Comparison of ENCODE assay signal across 8 mouse cellular contexts in the genomic region with DNA sequence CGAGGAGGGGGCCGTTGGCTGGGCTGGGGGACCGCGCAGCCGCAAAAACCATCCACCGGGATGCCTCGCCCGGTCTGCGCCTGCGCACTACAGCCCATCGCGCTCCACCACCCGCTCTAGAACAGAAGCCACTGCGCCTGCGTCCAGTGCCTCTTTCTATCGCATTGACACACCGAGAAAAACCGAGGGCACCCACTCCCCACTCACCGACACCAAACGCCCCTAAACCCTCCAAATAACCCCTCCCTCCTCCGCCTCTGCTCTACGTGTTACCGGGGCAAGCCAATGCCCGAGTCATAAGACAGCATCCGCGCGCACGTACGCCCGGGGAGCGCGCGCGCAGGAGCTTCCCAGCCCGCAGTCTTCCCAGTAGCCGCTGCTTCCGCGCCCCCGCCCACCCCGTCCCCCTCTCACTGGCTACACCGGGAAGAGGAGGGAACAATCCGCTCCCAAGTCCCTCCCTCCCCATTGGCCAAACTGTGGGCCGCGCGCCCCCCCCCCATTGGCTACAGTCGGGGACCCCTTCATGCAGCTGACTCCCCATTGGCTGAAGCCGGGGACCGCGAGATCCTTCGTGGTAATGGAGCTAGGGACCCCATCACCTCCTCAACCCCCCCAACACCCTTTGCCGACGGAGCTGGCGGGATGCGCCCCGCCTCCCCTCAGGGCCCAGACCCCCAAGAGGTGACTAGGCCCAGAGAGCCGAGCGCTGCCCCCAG. TPM values are rescaled to one million over a fixed set of nuclear protein-coding genes. Genes with fewer than 3 reads are reported as not detected.
A peak's percentile ranks its signal among the peaks of the same experiment; 100 is the strongest.
DNase-seq lines count a peak whose midpoint lies in the region; ATAC-seq and TF ChIP-seq lines count a peak whose summit lies in the region.

No protein-coding gene starts in this region.

- no peaks in the 10 kb centered on the region for H3K27me3 ChIP-seq in ES-Bruce4 (ENCODE audit: control insufficient read depth, insufficient read depth, low read length, poor library complexity, severe bottlenecking)
- H3K27me3 ChIP-seq in forebrain, embryonic 12.5 days: no peaks in the 10 kb centered on the region
- H3K27me3 ChIP-seq in heart, postnatal 0 days (ENCODE audit: control insufficient read depth, insufficient read depth, low read length): no peaks in the 10 kb centered on the region
- H3K27me3 ChIP-seq in liver, embryonic 16.5 days (ENCODE audit: control insufficient read depth, insufficient read depth, low read depth, low read length): no peaks in the 10 kb centered on the region
- H3K27me3 ChIP-seq in neural tube, embryonic 12.5 days (replicated peaks): no peaks in the 10 kb centered on the region
- no peaks in the 10 kb centered on the region for H3K27me3 ChIP-seq in stomach, postnatal 0 days (ENCODE audit: control insufficient read depth, insufficient read depth, low read length)

- peak; percentile 48 for TF ChIP-seq POLR2A in ES-Bruce4 (IDR thresholded peaks at IDR 0.05; ENCODE audit: insufficient read depth, low read length)

- peak overlapping the region; percentile 100 for H3K9ac ChIP-seq in ES-Bruce4 (ENCODE audit: low read depth, poor library complexity, severe bottlenecking)
- peak overlapping the region; percentile 100 for H3K9ac ChIP-seq in forebrain, embryonic 12.5 days
- peak overlapping the region; percentile 98 for H3K9ac ChIP-seq in heart, postnatal 0 days (replicated peaks; ENCODE audit: low read depth, low read length)
- H3K9ac ChIP-seq in liver, embryonic 16.5 days (ENCODE audit: low read depth, low read length): peak overlapping the region; percentile 100
- H3K9ac ChIP-seq in neural tube, embryonic 12.5 days: peak overlapping the region; percentile 100
- H3K9ac ChIP-seq in stomach, postnatal 0 days (ENCODE audit: low read length): peak overlapping the region; percentile 99

- ATAC-seq in forebrain, embryonic 12.5 days (ENCODE audit: low FRiP score): peak; percentile 90
- peak; percentile 86 for ATAC-seq in heart, postnatal 0 days (ENCODE audit: insufficient read depth, low read depth)
- peak; percentile 72 for ATAC-seq in liver, embryonic 16.5 days (ENCODE audit: low read depth)
- peak; percentile 93 for ATAC-seq in neural tube, embryonic 12.5 days (ENCODE audit: low FRiP score, low read depth)
- ATAC-seq in stomach, postnatal 0 days (ENCODE audit: low FRiP score, low TSS enrichment): peak; percentile 85

- peak overlapping the region; percentile 91 for H3K27ac ChIP-seq in ES-Bruce4 (ENCODE audit: insufficient read depth, low read length)
- H3K27ac ChIP-seq in forebrain, embryonic 12.5 days: peak overlapping the region; percentile 99
- H3K27ac ChIP-seq in heart, postnatal 0 days (ENCODE audit: low read depth): peak overlapping the region; percentile 99
- H3K27ac ChIP-seq in liver, embryonic 16.5 days (ENCODE audit: low read length): peak overlapping the region; percentile 100
- H3K27ac ChIP-seq in neural tube, embryonic 12.5 days: peak overlapping the region; percentile 99
- peak overlapping the region; percentile 100 for H3K27ac ChIP-seq in stomach, postnatal 0 days (replicated peaks)

- H3K9me3 ChIP-seq in ES-Bruce4 (replicated peaks; ENCODE audit: control insufficient read depth, insufficient read depth, low read length, poor library complexity, severe bottlenecking): no peaks in the 10 kb centered on the region
- H3K9me3 ChIP-seq in forebrain, embryonic 12.5 days: no peaks in the 10 kb centered on the region
- no peaks in the 10 kb centered on the region for H3K9me3 ChIP-seq in heart, postnatal 0 days (replicated peaks; ENCODE audit: control insufficient read depth, low read length)
- no peaks in the 10 kb centered on the region for H3K9me3 ChIP-seq in liver, embryonic 16.5 days (replicated peaks; ENCODE audit: control insufficient read depth, low read length)
- no peaks in the 10 kb centered on the region for H3K9me3 ChIP-seq in neural tube, embryonic 12.5 days
- no peaks in the 10 kb centered on the region for H3K9me3 ChIP-seq in stomach, postnatal 0 days (ENCODE audit: control insufficient read depth, low read length)

- peaks cover 41% of the 10 kb centered on the region for H3K36me3 ChIP-seq in ES-Bruce4 (ENCODE audit: control insufficient read depth, insufficient read depth, low read length, poor library complexity, severe bottlenecking)
- peaks cover 41% of the 10 kb centered on the region for H3K36me3 ChIP-seq in forebrain, embryonic 12.5 days (replicated peaks)
- peaks cover 41% of the 10 kb centered on the region for H3K36me3 ChIP-seq in heart, postnatal 0 days (replicated peaks; ENCODE audit: control insufficient read depth, insufficient read depth, low read length)
- peaks cover 40% of the 10 kb centered on the region for H3K36me3 ChIP-seq in liver, embryonic 16.5 days (ENCODE audit: control insufficient read depth, insufficient read depth)
- peaks cover 41% of the 10 kb centered on the region for H3K36me3 ChIP-seq in neural tube, embryonic 12.5 days
- peaks cover 29% of the 10 kb centered on the region for H3K36me3 ChIP-seq in stomach, postnatal 0 days (ENCODE audit: control insufficient read depth, insufficient read depth, low read length)

- under 1% methylated on average over 52 of the region's 57 CpGs for WGBS in forebrain, embryonic 12.5 days
- 0% methylated on average over 51 of the region's 57 CpGs for WGBS in heart, postnatal 0 days
- whole genome bisulfite sequencing in liver, embryonic 16.5 days (ENCODE audit: insufficient replicate concordance): under 1% methylated on average over 54 of the region's 57 CpGs
- under 1% methylated on average over 56 of the region's 57 CpGs for WGBS in neural tube, embryonic 12.5 days
- under 1% methylated on average over 49 of the region's 57 CpGs for WGBS in stomach, postnatal 0 days

- TF ChIP-seq EP300 in ES-Bruce4 (IDR thresholded peaks at IDR 0.05; ENCODE audit: insufficient read depth, low read depth, low read length): no peak
- no peak; the same call in 1 of the 2 replicates for TF ChIP-seq EP300 in heart, postnatal 0 days (IDR thresholded peaks at IDR 0.05; ENCODE audit: low read depth)
- TF ChIP-seq EP300 in stomach, postnatal 0 days (optimal IDR thresholded peaks at IDR 0.05): peak; percentile 22

- DNase-seq in c-Kit-positive CD71-positive TER-119-positive erythroid progenitor cells, embryonic 14.5 days (ENCODE audit: low spot score): peak; percentile 90
- DNase-seq in heart, postnatal 0 days (ENCODE audit: low spot score): peak; percentile 97
- DNase-seq in kidney, postnatal 4 days: peak; percentile 94 to 97
- DNase-seq in stomach, postnatal 0 days (ENCODE audit: low spot score): peak; percentile 97

- H3K4me2 ChIP-seq in forebrain, embryonic 12.5 days: peak overlapping the region; percentile 78
- peak overlapping the region; percentile 93 for H3K4me2 ChIP-seq in heart, postnatal 0 days (ENCODE audit: low read depth, low read length)
- peak overlapping the region; percentile 54 for H3K4me2 ChIP-seq in liver, embryonic 16.5 days (ENCODE audit: low read depth, low read length)
- peak overlapping the region; percentile 83 for H3K4me2 ChIP-seq in neural tube, embryonic 12.5 days (replicated peaks)
- H3K4me2 ChIP-seq in stomach, postnatal 0 days (replicated peaks; ENCODE audit: low read depth): peak overlapping the region; percentile 69

- peaks cover 2% of the 10 kb centered on the region for H3K4me1 ChIP-seq in ES-Bruce4 (ENCODE audit: control insufficient read depth, insufficient read depth, low read length)
- H3K4me1 ChIP-seq in forebrain, embryonic 12.5 days: peaks cover 18% of the 10 kb centered on the region
- H3K4me1 ChIP-seq in heart, postnatal 0 days (ENCODE audit: control insufficient read depth, insufficient read depth): peaks cover 8% of the 10 kb centered on the region; the same call in 1 of the 2 replicates
- peaks cover 12% of the 10 kb centered on the region for H3K4me1 ChIP-seq in liver, embryonic 16.5 days (ENCODE audit: control insufficient read depth, low read depth, low read length)
- peaks cover 12% of the 10 kb centered on the region for H3K4me1 ChIP-seq in neural tube, embryonic 12.5 days
- no peaks in the 10 kb centered on the region for H3K4me1 ChIP-seq in stomach, postnatal 0 days (replicated peaks; ENCODE audit: control insufficient read depth, insufficient read depth)

- H3K4me3 ChIP-seq in ES-Bruce4 (ENCODE audit: low read depth, low read length): peak overlapping the region; percentile 94
- peak overlapping the region; percentile 93 for H3K4me3 ChIP-seq in forebrain, embryonic 12.5 days (replicated peaks)
- H3K4me3 ChIP-seq in heart, postnatal 0 days (ENCODE audit: low read depth, low read length): peak overlapping the region; percentile 92
- H3K4me3 ChIP-seq in liver, embryonic 16.5 days (ENCODE audit: low read depth, low read length): peak overlapping the region; percentile 100
- H3K4me3 ChIP-seq in neural tube, embryonic 12.5 days: peak overlapping the region; percentile 100
- peak overlapping the region; percentile 100 for H3K4me3 ChIP-seq in stomach, postnatal 0 days (ENCODE audit: low read depth, low read length)

- TF ChIP-seq CTCF in ES-Bruce4 (IDR thresholded peaks at IDR 0.05; ENCODE audit: low read depth, low read length): no peak
- TF ChIP-seq CTCF in heart, postnatal 0 days (IDR thresholded peaks at IDR 0.05; ENCODE audit: low read depth): no peak
- peak; percentile 1; the same call in 1 of the 2 replicates for TF ChIP-seq CTCF in stomach, postnatal 0 days (IDR thresholded peaks at IDR 0.05; ENCODE audit: low read depth)

RNA-seq across cellular contexts. Expression of gene Atxn2l, which starts 1.1 kb away (rescaled TPM):
- polyA plus RNA-seq in ES-Bruce4 (2011; ENCODE audit: insufficient read depth, insufficient read length, low read depth, missing spikeins): 160 and 172 TPM in 2 replicates
- polyA plus RNA-seq in forebrain, embryonic 12.5 days (2016; fragmentation: Nextera tagmentation; extraction: Ambion mirVana): 76.6 and 92.6 TPM in 2 replicates
- 21.8 and 35.6 TPM in 2 replicates for total RNA-seq in heart, postnatal 0 days (2014; rRNA removed; ENCODE audit: low replicate concordance)
- polyA plus RNA-seq in heart, postnatal 0 days (2015; fragmentation: Nextera tagmentation; extraction: Ambion mirVana): 13.4 and 14.1 TPM in 2 replicates
- polyA plus RNA-seq in liver, embryonic 16.5 days (2015; fragmentation: Nextera tagmentation; extraction: Ambion mirVana): 21.6 and 24.5 TPM in 2 replicates
- polyA plus RNA-seq in neural tube, embryonic 12.5 days (2016; fragmentation: Nextera tagmentation; extraction: Ambion mirVana): 74.7 and 81.0 TPM in 2 replicates
- polyA plus RNA-seq in stomach, postnatal 0 days (2015; fragmentation: Nextera tagmentation; extraction: Ambion mirVana): 16.9 and 19.6 TPM in 2 replicates

RNA-seq across cellular contexts. Expression of gene Tufm, which starts 15.0 kb away (rescaled TPM):
- polyA plus RNA-seq in ES-Bruce4 (2011; ENCODE audit: insufficient read depth, insufficient read length, low read depth, missing spikeins): 100 and 102 TPM in 2 replicates
- polyA plus RNA-seq in forebrain, embryonic 12.5 days (2016; fragmentation: Nextera tagmentation; extraction: Ambion mirVana): 113 and 119 TPM in 2 replicates
- 151 and 153 TPM in 2 replicates for total RNA-seq in heart, postnatal 0 days (2014; rRNA removed; ENCODE audit: low replicate concordance)
- polyA plus RNA-seq in heart, postnatal 0 days (2015; fragmentation: Nextera tagmentation; extraction: Ambion mirVana): 199 and 205 TPM in 2 replicates
- 81.0 and 84.0 TPM in 2 replicates for polyA plus RNA-seq in liver, embryonic 16.5 days (2015; fragmentation: Nextera tagmentation; extraction: Ambion mirVana)
- 121 and 136 TPM in 2 replicates for polyA plus RNA-seq in neural tube, embryonic 12.5 days (2016; fragmentation: Nextera tagmentation; extraction: Ambion mirVana)
- 73.9 and 77.5 TPM in 2 replicates for polyA plus RNA-seq in stomach, postnatal 0 days (2015; fragmentation: Nextera tagmentation; extraction: Ambion mirVana)

RNA-seq across cellular contexts. Expression of gene Sh2b1, which starts 27.0 kb away (rescaled TPM):
- polyA plus RNA-seq in ES-Bruce4 (2011; ENCODE audit: insufficient read depth, insufficient read length, low read depth, missing spikeins): 41.8 and 43.8 TPM in 2 replicates
- 57.7 and 60.2 TPM in 2 replicates for polyA plus RNA-seq in forebrain, embryonic 12.5 days (2016; fragmentation: Nextera tagmentation; extraction: Ambion mirVana)
- 22.6 and 30.3 TPM in 2 replicates for total RNA-seq in heart, postnatal 0 days (2014; rRNA removed; ENCODE audit: low replicate concordance)
- polyA plus RNA-seq in heart, postnatal 0 days (2015; fragmentation: Nextera tagmentation; extraction: Ambion mirVana): 34.4 and 34.5 TPM in 2 replicates
- polyA plus RNA-seq in liver, embryonic 16.5 days (2015; fragmentation: Nextera tagmentation; extraction: Ambion mirVana): 14.2 and 14.5 TPM in 2 replicates
- polyA plus RNA-seq in neural tube, embryonic 12.5 days (2016; fragmentation: Nextera tagmentation; extraction: Ambion mirVana): 60.5 and 62.9 TPM in 2 replicates
- 20.0 and 24.0 TPM in 2 replicates for polyA plus RNA-seq in stomach, postnatal 0 days (2015; fragmentation: Nextera tagmentation; extraction: Ambion mirVana)

RNA-seq across cellular contexts. Expression of gene Atp2a1, which starts 39.3 kb away (rescaled TPM):
- polyA plus RNA-seq in ES-Bruce4 (2011; ENCODE audit: insufficient read depth, insufficient read length, low read depth, missing spikeins): 0.40 and 0.53 TPM in 2 replicates
- 0.23 and 0.43 TPM in 2 replicates for polyA plus RNA-seq in forebrain, embryonic 12.5 days (2016; fragmentation: Nextera tagmentation; extraction: Ambion mirVana)
- total RNA-seq in heart, postnatal 0 days (2014; rRNA removed; ENCODE audit: low replicate concordance): 0.92 and 3.8 TPM in 2 replicates
- polyA plus RNA-seq in heart, postnatal 0 days (2015; fragmentation: Nextera tagmentation; extraction: Ambion mirVana): 0.40 and 0.92 TPM in 2 replicates
- polyA plus RNA-seq in liver, embryonic 16.5 days (2015; fragmentation: Nextera tagmentation; extraction: Ambion mirVana): 8.7 and 22.0 TPM in 2 replicates
- 10.2 and 16.5 TPM in 2 replicates for polyA plus RNA-seq in neural tube, embryonic 12.5 days (2016; fragmentation: Nextera tagmentation; extraction: Ambion mirVana)
- 0.59 and 1.8 TPM in 2 replicates for polyA plus RNA-seq in stomach, postnatal 0 days (2015; fragmentation: Nextera tagmentation; extraction: Ambion mirVana)

Comparison
In these comparisons a context has a peak if more than half of its experiments do, and no peak if none do; other contexts are left out.
1. Peak in every context shown above with its lines: DNase-seq, ATAC-seq, H3K4me3 ChIP-seq and H3K27ac ChIP-seq.